Mouse (Mus musculus): Measurements from ENCODE around the gene Dennd4b. TPM values are rescaled to one million over a fixed set of nuclear protein-coding genes. Genes with fewer than 3 reads are reported as not detected.
"Not testable (repeated sequence)": the region's sequence is repeated elsewhere in the genome, so short reads cannot be mapped to it uniquely, and the experiment has no call there.

Dennd4b gene
- total and polyA plus RNA-seq, 3 experiments = 7.8 to 28.6 (median 7.9) TPM

DNA sequence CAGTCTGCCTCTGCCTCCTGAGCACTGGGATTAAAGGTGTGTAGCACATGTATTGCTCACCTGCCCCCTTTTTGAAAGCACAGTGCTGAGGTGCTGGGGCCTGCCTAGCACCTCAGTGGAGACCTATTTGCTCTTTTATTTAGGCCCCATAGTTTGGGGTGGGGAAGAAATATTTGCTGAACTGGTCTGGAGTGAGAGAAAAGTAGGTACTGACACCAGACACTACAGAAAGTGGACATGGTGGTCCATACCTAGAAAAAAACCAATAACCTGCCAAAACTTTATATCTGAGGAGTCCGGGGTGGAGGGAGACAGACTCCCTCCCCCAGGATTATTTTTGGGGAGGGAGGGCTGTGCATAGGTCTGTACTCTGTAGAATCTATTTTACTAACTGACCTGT, 11.8 kb upstream of the Dennd4b start:
- DNase-seq = not testable (repeated sequence)

DNA sequence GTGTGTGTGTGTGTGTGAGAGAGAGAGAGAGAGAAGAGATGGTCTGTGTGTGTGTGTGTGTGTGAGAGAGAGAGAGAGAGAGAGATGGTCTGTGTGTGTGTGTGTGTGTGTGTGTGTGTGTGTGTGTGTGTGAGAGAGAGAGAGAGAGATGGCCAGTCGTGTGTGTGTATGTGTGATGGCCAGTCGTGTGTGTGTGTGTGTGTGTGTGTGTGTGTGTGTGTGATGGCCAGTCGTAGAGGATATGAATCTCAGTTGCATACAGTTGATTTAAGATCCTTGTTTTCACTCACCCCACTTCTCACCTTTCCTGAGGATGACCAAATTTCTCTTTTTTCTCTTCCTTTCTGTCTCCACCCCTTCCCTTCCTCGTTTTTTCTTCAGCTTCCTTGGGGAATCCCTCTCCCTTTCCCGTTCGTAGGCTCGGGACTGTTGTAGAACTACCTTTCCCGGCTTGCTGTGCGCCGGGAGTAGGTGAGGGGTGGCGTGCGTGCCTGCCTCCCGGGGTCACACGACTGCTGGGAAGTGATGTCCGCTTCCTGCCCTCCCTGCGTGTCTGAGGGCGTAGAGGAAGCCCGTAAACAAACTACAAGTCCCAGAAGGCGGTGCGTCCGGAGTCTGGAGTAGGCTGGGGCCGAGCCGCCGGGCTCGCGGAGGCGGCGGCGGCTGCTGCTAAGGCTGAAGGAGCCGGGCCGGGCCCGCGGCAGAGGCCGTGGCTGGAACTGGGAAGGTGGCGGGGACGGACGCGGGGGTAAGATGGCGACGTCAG, 11.1 kb upstream of the Dennd4b start, which contains the start of gene Crtc2:
Gene Crtc2 (plus strand): TSS at position 511 of the 766 bp plus-strand sequence.
- DNase-seq = peak; percentile 97

DNA sequence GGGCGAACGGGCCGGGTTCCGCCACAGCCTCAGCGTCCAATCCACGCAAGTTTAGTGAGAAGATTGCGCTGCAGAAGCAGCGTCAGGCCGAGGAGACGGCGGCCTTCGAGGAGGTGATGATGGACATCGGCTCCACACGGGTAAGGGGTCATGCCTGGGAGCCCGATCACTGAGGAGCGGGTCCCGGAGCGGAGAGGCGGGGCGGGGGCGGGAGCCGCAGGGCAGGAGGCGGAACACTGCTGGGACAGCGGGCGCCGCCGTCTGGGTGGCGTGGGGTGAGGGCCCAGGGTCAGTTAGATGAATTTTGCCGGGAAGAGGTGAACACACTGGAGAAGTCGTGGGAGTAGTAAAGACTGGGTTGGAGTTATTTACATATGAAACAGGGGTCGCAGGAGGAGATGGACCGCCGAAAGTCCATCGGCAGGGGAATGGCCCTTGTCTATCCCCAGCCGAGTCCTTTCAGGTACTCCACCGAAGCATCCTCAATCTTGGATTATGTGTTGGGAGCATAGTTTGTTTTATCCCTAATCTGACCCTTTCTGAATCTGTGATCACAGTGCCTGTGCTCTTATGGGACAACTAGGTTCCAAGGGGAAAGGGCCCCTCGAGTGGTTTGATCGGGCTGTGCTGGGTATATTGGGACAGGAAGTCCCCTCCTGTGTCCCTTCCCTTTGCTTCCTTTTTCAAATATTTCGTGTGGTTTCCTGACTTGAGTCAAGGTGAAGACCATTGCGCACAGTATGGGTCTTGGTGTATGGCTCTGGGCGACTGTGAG, 10.4 kb upstream of the Dennd4b start:
- DNase-seq = no peak

DNA sequence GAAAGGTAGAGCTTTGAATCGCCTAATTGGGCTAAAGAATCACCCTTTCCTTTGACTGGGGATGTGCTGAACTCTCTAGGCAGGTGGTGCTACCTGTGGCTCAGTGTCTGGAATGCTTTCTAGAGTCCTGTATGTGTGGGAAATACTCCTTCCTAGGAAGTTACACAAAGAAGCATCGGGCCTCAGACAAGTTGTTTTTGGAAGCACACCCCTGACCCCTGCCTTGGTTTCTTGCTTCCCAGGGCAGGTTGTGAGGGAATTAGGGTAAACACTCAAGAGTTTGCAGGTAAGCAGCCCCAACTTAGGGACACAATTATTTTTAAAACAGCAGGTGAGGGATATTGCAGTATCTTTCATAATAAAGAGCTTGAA, 9.8 kb upstream of the Dennd4b start:
- DNase-seq = no peak

DNA sequence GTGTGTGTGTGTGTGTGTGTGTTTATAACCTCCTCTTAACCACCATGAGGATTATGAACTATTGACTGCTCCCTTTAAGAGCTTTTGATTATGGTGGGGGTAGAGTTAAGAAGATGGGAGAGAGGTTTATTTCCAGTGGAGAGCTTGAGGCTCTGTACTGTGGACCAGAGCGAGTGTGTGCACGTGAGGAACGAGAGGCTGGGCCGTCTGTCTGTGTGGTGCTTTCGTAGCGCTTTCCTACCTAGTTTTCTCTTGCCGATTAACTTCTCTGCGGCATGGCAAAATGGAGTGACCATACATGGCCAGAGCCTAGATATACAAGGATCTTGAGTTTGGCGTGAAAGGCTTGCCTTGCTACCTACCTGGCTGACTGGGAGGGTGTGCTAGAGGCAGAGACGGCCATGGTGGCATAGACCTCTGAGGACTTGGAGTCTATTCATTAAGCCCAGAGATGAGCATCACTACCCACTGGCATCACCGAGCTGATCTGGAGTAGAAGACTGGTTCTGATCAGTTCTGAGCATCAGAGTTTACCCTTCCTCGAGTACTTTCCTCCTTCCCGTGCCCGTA, 9.1 kb upstream of the Dennd4b start:
- DNase-seq = no peak

DNA sequence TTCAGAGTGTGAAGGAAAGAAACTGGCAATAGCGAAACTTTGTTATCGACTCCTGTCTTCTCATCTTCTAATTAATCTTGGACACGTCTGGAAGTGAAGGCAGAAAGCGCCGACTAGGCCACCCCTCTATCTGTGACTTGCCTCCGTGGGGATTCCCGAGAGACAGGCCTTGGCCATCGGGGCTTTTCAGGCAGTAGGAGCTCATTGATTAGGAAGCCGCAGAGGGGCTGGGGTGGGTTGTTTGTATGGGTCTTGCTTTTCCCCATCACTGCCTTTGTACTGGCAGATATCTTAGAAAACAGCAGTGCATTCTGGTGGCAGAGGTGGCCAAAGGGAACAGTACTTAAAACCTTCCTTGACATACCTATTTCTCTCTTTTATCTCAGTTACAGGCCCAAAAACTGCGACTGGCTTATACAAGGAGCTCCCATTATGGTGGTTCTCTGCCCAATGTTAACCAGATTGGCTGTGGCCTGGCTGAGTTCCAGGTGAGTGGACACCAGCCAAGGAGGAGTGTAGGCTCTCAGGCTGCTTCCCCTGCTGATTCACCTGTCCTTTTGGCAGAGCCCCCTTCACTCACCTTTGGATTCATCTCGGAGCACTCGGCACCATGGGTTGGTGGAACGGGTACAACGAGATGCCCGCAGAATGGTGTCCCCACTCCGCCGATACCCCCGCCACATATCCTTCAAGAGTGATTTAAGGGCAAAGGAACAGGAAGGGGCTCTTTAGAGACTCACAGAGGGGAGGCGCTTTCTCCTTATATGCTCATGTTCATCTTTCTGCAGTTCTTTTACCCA, 8.1 kb upstream of the Dennd4b start:
- DNase-seq = no peak

DNA sequence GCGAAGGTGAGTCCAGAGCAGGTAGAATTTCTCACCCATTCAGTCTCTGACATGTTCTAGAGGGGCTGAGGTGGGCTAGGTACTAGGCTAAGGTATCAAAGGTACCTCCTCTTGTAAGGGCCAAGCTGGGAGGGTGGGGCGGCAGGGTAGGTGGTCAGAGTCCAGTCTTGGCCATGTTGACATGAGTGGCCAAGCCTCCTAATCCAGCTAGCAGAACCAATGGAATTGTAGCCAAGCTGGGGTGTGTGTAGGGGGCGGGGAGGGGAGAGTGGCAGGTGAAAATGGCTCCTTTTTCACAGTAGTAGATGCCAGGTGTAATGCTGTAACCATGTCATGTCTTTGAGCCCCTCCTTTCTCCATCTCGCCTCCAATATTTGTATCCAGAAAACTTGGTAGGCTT, 6.5 kb upstream of the Dennd4b start:
- DNase-seq = no peak

DNA sequence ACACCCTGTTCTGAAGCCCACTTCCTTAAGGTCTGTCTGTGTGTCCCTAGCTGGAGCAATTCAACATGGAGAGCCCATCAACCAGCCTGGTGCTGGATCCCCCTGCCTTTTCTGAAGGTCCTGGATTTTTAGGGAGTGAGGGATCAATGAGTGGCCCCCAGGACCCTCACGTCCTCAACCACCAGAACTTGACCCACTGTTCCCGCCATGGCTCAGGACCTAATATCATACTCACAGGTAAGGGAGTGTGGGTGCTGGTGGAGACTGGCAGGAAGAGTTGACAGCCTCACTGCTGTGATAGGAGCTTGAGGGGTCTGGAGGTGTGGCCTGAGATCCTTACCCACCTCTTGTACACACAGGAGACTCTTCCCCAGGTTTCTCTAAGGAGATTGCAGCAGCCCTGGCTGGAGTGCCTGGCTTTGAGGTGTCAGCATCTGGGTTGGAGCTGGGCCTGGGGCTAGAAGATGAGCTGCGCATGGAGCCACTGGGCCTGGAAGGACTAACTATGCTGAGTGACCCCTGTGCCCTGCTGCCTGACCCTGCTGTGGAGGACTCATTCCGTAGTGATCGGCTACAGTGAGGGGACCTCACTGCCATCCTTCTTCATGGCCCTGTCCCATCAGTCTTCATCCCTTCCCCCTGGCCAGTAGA, 1.7 kb upstream of the Dennd4b start:
- no peak for DNase-seq

DNA sequence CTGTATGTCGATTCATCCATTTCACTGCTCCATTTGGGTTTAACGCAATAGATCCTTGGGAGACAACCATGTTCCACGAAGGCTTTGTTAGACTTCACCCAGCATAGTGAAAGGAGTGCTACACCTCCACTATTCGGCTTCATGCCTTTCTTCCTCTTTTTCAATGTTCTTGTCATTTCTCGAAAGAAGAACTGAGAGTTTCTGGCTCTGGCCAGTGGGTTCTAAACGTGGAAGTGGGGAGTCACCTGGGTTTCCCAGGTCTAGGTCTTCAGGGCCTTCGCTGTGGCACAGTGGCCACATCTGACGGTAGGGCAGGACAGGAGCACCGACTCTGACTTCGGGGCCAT, 325 bp upstream of the Dennd4b start:
- DNase-seq = no peak

DNA sequence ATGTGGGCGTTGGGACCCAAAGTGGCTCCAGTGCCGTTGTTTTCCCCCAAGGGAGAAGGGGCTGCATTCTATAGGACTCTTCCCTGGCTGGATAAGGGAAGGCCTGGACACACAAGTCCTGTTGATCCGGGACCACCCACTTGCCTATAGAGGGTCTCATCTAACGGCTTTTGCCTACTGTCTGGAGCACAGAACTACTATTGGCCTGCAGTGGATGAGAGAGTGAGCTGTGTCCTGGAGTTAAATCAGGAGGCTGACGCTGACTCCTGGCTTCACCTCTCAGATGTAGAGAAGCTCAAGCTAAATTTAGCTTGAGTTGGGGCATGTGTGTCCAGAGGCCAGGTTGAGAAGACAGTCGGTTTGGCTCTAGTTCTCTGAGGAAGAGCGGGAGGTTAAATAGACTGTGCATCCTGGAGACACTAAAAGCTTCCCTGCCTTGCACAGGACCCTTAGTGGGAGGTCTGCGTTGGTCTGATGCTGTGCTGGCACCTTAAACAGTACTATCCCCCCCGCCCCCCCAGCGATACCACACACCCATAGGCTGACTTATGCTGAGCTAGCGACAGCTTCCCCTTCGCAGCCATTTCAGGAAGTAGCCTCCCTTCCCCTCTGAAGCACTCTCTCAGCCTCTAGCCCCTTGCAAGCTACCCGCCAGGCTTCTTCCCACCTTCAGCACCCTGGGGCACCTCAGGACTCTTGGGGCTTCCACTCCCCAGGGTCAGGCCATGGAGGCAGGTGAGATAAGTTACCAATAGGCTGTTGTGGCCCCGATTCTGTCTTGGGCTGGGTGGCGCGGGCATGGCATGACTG, 1.2 kb downstream of the Dennd4b start:
- DNase-seq = no peak

DNA sequence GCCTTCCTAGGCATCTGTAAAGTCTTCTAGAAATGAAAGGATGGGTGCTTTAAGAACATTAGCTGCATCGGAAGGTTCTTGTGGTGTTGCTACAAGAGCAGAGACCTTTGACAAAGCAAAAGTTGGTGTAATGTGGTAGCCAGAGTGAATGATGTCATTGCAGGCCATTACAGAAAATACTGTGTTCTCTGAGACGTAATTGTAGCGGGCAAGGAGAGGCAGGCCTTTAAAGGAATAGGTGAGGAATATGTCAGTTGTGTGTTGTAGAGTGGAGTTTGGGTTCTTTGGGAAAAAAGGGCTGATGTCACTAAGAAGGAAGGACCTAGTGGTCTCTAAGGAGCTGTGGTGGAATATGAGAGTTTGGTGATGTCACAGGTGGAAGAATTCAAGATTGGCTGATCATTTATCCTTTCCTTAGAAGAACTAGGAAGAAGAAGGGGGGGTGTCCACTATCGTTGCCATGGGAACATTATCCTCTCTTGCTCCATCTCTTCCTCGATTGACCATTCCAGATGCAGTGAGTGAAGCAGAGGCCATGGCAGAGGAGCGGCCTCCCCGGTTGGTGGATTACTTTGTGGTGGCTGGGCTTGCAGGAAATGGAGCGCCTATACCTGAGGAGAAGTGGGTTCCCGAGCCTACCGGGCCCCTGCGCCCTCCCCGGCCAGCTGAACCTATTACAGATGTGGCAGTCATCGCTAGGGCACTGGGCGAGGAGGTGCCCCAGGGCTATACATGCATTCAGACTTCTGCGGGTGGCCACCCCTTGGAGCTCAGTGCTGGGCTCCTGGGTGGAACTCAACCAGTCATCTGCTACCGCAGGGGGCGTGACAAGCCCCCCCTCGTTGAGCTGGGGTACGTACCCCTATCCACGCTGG, 2.2 kb downstream of the Dennd4b start:
- no peak for DNase-seq

DNA sequence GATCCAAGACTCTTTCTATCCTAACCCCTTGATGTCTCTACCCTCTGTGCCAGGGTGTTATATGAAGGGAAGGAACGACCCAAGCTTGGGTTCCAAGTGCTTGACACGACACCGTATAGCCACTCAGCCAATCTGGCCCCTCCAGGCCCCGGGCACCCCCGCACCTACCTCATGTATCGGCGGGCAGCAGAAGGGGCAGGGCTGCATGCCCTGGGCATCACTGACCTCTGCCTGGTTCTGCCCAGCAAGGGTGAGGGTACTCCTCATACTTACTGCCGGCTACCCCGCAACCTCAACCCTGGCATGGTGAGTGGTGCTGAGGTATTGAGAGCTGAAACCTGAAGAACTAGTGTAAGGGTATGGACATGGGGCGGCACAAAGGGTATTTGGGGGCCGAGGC, 3.2 kb downstream of the Dennd4b start:
- no peak for DNase-seq

DNA sequence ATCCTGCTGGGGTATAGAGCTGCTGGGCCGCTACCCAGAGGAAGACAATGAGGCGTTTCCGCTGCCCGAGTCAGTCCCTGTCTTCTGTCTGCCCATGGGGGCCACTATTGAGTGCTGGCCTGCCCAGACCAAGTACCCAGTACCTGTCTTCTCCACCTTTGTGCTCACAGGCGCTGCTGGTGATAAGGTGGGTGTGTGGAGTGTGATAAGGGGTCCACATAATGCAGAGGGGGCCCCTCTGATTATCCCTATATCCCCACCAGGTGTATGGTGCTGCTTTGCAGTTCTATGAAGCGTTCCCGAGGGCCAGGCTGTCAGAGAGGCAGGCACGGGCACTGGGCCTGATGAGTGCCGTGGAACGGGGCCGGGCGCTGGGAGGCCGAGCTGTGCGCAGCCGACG, 4.0 kb downstream of the Dennd4b start:
- DNase-seq = no peak

DNA sequence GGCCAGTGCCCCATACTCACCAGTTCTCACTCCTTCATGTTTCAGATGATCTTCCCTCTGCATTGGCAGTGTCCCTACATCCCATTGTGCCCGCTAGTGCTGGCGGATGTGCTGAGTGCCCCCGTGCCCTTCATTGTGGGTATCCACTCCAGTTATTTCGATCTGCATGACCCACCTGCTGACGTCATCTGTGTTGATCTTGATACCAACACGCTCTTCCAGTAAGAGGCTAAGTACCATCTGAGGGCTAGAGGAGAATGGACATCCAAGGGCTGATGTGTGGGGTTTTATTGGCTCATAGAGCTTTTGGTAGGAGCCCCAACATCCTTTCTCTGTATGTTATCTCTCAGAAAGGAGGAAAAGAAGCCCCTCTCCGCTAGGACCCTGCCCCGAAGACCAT, 5.8 kb downstream of the Dennd4b start:
- DNase-seq = no peak

DNA sequence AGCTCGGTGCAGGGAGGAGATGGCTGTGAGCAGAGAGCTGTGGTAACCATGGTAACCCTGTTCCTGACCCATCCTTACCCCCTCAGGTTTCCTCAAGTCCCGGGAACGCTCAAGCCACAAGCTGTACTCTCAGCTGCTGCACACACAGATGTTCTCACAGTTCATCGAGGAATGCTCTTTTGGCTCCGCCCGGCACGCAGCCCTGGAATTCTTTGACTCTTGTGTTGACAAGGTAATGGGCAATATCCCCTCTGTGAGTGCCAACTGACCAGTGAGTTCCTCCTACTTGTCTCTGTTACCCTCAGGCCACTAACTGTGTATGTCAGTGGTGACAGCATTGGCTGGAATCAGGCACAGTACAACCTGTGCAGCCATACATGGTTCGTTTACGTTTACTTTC, 7.2 kb downstream of the Dennd4b start:
- DNase-seq = no peak

DNA sequence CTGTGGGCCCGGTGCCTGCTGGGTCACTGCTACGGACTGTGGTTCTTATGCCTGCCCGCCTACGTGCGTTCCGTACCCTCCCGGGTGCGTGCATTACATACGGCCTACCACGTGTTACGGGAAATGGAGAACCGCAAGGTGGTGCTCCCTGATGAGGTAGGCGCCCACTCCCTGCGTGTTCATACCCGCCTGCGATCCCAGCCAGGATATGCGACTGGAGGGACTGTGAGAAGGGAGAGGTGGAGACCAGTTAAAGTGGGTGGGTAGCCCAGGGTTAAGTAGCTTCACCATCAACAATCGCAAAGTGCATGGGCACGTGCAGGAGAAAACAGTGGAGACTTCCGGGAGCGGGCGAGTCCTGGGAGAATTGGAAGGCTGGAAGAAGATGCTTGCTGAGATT, 8.9 kb downstream of the Dennd4b start:
- DNase-seq = no peak

DNA sequence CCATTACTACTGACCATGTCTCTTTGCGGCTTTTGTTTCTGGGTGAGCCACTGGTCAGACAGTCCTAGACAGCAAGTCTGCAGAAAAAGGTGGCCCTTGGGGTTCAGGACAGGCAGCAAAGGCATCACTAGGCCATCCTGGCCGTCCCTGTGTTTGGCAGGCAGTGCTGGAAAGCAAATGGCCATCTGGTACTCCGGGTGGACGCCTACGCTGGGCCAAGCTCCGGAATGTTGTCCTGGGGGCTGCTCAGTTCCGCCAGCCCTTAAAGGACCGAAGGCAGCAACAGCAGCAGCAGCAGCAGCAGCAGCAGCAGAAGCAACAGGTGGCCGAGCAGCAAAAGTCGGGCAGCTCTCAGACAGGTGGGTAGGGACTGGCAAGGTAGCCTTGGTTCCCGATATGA, 10.3 kb downstream of the Dennd4b start:
- no peak for DNase-seq

DNA sequence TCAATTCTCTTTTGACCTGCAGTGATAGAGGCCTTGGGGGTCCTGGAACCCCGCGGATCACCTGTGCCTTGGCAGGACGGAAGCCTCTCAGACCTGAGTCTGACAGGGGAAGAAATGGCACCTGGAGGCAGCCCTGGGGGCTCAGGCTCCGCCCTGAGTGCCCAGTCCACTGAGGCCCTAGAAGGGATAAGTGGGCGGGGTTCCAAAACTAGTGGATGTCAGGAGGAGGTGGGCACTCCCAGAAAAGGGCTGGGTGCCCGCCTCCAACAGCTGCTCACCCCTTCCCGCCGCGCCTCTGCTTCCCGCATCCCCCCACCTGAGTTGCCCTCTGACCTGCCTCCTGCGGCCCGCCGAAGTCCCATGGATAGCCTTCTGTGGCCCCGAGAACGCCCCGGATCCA, 11.9 kb downstream of the Dennd4b start:
- no peak for DNase-seq

DNA sequence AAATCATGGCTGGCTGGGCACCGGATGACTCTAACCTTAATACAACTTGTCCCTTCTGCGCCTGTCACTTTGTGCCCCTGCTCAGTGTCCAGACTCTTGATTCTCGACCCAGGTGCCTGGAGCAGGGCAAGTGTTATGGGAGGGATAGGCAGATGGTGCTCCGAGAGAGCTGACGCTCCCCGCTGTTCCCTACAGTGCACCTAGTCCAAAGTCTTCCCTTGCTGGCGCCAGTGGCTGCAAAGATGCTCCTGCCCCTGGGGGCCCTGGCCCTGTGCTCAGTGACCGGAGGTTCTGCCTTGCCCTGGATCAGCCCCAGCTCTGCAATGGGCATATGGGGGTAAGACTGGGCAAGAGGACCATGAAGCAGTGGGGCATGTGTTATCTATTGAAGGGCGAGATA, 12.8 kb downstream of the Dennd4b start:
- DNase-seq = no peak

DNA sequence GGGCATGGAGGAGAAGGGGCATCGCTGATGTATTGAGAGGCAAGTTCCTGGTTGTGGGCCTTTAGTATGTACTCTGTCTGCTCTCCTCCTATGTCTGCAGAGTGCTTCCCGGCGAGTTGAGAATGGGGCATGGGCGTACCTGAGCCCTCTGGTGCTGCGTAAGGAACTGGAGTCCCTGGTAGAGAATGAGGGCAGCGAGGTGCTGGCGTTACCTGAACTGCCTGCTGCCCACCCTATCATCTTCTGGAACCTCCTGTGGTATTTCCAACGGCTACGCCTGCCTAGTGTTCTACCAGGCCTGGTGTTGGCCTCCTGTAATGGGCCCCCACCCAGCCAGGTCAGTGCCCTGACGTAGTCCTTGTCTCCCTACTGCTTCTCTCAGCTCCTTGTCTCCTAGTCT, 13.2 kb downstream of the Dennd4b start:
- no peak for DNase-seq
